Mouse (Mus musculus): ENCODE data around the gene Tef.
A peak's percentile ranks its signal among the peaks of the same experiment; 100 is the strongest.

DNA sequence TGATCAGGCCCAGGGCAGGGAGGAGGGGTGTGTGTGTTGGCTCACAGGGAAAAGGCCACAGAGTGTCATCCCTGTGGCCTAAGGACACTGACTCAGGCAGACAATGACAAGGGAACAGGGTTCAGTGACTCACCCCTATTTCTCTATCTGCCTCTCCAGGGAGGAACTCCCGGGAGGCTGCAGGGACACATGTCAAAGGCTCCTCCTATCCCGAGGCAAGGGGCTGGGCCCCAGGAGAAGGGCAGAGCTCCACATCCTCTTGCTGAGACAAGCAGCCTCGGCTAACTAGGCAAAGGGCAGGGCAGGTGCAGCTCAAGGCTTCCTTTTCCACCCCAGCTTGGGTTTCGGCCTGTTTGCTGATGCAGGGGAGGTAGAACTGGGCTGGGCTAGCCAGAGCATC is 43.5 kb downstream of the Tef start:
- TF ChIP-seq CTCF (IDR thresholded peaks at IDR 0.05): no peak
- TF ChIP-seq EP300 (IDR thresholded peaks at IDR 0.05; ENCODE audit: insufficient read depth, low read depth, low read length): 0 out of 2 replicates have a peak, but pooled peaks have one; percentile 68
